Mouse (Mus musculus) cerebellum, postnatal 36 days (tissue): ENCODE data around the gene Tpx2.

Experiments used
- DNase-seq, 2 experiments: peaks; one replicate each; pipeline ENCODE4 v3.0.0; 2021 to 2022; ENCODE audit warnings: mixed read lengths in 2 of 2

Tpx2 gene

DNA sequence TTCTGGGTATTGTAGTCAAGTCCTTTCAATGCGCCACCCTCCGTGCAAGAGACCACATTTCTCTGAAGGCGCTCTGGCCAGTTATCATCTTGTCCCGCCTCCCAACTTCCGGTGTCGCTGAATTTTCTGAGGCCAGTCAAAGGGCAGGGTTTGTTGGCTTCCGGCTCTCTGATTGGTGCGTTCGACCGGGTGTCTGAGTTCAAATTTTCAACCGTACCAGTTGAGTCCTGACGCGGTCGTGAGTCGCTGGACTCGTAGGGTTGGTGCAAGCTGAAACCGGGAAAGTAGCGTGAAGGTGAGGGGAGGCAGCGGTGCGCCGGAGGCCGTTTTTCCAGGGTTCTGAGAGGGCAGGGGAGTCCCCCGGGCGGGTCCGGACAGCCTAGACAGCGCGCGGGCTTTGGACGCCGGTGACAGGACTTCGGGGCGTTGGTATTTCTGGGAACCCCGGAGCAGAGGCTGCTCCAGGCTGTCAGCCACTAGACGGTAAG, at the start of gene Tpx2:
Gene Tpx2 (plus strand): TSS at position 150 of the 488 bp plus-strand sequence.
- DNase-seq, result peak; percentile 97 to 99

DNA sequence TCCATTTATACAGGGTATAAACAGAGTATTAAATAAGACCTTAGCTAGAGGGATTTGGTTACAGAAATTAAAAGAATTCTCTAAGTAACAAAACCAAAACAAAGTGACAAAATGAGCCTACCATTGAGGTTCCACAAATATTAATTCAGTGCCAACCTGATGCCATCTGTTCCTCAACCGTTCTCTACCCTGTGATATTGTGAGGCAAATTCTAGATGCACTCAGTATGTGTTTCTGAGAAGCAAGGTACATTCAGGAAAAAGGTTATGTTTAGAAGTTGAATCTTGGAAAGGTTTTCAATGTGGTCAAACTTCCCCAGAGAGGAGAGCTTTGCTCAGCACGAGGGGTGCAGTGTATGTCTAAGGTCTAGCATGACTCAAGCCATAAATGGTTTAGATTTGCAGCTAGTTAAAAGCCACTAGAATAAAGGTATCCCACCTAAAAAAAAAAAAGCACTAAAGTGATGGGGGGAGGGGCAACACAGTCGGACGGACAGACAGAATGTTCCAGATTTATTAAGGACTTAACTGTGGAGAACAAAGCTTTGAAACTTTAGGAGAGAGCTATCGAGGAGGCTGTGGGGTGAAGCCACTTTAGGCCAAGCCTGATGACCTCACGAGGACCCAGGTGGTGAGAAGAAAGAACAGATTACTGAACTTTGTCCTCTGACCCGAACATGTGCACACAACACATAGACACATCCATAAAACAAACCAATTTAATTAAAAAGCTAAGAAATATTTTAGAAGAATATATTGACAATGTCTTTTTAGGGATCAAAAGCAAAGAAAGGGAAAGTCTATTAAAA, 47.6 kb upstream of the Tpx2 start:
- peak in 1 of 2 experiments; percentile 60 for DNase-seq

DNA sequence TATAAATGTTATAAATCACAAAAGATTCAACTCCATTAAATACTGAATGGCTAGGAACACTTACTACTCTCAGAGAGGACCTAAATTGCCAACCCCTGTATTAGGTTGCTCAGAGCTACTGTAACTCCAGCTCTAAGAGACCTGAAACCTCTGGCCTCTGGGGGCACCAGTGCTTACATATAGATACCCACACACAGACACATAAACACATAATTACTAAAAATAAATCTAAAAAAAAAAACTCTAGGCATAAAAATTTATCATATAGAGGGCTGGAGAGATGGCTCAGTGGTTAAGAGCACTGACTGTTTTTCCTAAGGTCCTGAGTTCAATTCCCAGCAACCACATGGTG, 47.0 kb upstream of the Tpx2 start:
- no peak for DNase-seq

DNA sequence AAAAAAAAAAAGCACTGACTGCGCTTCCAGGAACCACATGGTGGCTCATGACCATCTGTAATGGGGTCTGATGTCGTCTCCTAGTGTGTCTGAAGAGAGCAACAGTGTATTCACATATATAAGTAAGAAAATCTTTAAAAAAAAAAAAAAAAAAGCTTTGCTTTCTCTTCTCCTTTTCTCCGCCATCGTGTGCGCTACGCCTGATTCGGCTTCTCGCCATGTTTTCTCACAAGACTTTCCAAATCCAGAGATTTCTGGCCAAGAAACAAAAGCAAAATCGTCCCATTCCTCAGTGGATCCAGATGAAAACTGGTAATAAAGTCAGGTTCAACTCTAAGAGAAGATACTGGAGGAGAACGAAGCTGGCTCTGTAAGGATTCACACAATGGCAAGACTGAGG, 45.5 kb upstream of the Tpx2 start:
- DNase-seq, result no peak

DNA sequence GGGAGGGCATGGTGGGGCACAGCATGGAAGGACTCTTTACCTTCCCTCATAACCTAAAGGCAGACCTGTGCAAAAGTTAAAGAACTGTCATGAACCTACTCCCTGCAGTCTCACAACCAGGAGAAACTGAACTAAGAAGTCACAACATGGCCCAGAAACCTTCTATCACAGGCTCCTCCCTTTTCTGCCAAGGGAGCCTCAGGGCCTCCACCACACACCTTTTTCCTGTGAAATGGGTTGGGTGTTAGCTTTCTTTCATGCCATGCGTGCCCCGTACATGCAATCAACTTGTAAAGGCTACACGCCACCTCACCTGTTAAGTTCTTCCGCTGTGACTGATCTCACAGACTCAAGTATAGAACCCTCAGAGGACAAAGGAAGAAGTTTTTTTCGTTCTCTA, 44.7 kb upstream of the Tpx2 start:
- DNase-seq, result no peak

DNA sequence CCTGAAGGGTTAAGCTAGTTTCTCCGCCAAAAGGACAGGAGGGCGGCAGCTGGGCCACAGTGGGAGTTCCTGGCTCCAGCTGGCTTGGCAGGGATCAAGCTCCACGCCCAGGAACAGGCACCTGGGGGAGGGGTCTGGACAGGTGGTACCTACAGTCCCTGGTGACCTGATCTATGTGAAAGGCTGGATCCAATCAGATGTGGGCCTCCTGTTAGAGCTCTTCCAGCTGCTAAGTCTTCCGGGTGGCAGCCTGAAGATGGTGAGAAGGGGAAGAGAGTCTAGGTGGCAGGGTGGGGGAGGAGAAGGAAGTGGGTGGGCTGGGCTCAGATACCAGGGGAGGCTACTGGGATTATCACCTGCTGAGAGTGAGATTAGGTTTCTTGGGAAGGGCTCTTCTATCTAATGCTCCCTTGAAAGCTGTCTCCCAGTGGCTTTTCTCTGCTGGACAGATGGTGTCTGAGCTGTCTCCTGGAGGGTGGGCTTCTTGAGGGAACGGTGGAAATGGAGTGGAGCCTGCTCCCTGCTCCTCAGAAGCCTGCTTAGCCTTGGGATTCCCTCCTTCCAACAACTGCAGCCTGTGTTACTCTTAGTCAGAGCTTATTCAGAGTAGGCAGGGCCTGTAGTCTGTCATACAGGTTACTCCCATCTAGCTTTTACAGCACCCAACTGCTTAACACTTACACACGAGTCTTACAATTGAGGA, 43.2 kb upstream of the Tpx2 start:
- peak; percentile 91 to 95 for DNase-seq

DNA sequence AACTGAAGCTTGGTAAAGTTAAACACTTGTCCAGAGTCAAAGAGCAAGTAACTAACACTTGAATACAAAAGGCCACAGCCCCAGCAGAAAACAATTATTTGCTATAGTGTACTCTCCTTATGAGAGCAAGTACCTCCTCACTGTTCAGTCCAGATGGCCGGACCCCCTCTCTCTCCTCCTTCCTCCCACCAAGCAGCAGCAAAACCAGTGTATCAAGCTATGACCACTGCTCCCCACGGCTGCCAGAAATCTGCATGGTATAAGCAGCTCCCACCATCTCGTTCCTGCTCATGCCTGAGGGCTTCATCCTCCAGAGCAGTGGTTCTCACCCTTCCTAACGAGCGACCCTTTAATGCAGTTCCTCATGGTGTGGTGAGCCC, 42.7 kb upstream of the Tpx2 start:
- no peak for DNase-seq

DNA sequence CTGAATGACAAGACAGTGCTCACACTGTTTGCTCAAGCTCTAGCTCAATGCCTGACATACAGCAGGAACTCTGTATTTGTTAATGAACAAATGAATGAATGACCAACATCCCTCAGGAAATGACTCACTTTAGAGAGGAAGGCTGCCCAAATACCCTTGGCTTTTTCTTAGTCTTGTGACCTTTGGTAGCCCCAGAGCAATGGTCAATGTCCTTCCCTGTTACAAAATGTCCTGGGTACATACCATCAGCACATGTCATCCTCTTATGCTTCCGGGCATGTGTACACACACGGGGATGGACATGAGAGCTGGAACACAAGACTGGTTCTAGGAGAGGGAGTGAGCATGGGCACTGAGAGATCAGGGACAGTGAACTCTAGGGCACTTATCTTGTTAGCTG, 41.7 kb upstream of the Tpx2 start:
- DNase-seq, result no peak

DNA sequence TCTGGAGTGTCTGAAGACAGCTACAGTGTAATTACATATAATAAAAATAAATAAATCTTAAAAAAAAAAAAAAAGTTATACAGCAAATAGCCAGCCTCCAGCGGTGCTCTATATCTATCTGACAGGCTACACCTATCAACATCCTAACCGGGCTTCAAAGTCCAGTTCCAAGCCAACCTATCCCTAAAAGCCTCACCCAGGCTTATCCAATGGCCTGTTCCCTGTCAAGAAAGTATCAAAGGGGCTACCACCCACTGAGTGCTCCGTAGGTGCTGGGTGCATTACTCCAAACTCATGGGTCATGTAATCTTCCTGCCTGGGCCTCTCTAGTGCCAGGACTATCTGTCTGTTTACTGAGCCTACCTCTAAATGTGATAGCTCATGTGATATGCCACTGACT, 39.6 kb upstream of the Tpx2 start:
- no peak for DNase-seq

DNA sequence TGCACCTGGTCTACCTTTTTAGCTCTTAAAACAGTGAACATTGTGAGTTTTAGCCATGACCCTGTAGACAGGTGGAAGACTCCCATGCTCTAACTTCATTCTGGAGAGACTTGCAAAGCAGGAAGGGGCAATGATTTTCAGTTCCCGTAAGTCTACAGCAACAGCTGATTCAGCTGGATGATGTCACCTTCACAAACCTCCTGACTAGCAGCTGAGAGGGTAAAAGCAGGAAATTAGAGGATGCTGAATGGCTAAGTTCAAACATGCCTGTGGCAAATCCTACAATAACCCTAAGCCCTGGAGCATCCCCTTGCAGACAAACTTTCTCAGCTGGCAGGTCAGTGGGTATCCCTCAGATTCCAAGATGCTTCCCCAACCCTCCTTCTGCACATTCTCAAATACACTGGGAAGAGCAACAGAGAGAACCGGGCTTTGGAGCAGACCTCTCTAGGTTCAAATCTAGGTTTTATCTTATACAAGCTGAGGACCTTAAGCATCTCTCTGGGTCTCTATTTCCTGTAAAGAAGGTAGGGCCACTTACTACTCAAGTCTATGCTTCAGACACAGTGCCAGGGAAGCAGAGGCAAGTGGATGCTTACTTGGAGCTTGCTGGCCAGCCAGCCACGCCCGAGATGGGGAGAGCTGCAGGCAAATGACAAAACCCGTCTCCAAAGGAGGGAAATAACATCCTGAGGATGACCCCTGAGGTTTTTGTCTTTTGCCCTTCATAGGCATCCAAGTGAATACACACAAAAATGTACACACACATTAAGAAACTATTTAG, 37.4 kb upstream of the Tpx2 start:
- no peak for DNase-seq

DNA sequence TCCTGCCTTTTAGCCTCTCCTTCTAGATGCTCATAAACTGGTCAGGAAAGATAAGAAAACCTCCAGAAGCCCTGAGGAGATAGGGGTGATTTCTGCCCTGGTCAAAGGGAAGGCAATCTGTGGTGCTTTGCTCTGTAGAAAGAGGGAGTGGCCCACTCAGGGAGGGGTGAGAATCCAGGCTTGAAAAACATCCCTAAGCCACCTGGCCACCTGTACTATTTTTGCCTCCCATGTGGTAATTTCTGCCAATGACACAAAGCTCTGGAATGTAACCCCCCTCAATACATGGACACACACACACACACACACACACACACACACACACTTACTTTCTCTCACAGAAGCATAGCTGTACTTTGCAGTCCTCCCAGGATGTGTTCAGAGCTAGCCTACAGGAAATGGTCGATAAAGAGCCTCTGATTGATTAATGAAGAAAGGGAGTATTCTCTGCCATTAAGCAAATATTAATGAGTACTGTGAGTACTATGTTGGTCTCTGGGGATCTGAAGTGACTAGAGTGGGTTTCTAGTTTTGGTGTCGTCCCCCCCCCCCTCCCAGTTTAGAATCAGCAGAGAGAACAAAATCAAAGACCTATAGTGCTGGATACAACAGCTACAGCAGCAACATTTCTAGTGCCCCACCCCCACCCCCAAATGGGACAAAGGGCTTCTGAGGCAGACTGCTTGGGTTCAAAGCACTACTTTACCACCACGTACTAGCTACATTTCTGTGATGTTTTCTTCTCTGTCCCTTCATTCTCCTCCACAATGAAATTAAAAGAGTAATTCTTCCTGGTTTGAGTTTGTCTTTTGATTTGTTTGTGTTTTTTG, 36.2 kb upstream of the Tpx2 start:
- DNase-seq, result no peak

DNA sequence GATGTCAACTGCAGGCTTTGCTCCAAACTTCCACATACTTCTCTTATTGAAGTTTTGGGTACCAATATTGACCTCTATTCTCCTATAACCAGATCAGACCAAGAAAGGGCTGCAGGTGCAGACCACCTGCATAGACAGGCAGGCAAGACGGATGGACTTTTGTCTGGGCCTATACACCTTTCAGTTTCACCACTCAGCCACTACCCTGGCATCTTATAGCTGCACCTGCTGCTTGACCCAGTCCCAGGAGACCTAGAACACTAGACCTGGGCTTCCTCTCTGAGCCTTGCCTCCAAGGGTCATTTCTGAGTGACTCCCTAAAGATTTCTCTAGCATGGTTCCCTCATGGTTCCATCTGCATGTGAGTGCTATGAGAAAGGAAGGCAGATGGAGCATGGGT, 34.5 kb upstream of the Tpx2 start:
- peak in 1 of 2 experiments; percentile 6 for DNase-seq

DNA sequence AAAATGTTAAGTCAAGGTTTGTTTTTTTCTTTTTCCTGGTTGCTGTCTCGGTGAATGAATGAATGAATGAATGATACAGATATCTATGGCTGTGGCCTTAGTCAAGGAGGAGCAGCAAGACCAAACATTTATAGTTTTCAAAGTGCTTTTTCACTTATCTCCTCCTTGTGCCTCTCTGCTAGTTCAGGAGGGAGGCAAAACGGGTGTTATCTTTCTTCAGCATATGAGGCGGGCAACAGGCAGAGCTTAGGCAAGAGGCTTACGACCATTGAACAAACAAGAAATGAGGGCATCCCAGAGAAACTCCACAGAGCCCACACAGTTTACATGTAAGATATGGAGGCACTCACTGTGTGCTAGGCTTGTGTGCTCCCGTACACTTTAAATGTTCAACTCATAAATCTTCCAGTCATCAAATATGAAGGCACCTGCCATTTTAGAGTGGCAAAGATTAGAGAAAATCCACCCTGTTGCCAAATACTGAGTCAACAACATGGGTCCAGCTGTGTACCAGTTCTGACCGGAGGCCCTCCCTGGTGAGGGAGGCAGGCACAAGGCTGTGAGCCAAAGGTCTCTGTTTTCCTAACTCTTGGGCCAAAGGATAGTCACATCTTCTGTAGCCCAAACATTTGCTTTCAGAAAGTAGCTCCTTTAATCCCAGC, 33.4 kb upstream of the Tpx2 start:
- peak in 1 of 2 experiments; percentile 52 for DNase-seq

DNA sequence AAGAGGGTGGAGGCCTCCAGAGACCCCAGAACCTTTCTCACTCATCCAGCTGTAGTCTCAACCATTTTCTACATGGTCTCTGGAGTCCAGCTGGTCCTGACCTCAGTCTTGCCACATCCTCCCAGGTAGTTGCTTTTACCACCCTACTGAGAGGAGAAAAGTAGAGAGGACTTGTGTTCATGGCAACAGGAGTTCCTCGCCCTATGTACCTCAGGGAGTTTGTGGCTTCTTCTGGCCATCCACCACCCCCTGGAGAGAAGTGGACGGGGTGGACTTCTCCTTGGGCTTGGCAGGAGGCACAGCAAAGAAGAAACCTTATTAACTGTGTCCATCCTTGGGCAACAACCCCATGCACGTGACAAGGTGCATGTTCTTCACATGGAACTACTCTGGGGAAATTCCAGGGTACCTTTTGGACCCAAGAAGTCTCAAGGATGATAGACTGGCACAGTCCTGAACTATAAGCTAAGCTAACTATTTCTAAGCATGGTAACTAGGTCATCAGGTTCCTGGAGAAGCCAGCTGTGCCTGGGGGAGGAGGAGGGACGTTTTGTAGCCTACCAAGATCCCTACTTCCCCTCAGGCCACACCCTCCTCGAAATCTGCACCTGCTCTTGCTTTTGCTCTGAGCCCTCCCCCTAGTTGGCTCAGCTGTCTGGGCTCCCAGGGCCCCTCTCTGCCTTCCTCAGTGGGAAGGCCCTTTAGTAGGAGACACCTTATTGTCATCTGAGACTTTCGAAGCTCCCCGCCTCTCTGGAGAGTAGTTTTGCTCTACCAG, 31.7 kb upstream of the Tpx2 start:
- peak in 1 of 2 experiments; percentile 21 for DNase-seq

DNA sequence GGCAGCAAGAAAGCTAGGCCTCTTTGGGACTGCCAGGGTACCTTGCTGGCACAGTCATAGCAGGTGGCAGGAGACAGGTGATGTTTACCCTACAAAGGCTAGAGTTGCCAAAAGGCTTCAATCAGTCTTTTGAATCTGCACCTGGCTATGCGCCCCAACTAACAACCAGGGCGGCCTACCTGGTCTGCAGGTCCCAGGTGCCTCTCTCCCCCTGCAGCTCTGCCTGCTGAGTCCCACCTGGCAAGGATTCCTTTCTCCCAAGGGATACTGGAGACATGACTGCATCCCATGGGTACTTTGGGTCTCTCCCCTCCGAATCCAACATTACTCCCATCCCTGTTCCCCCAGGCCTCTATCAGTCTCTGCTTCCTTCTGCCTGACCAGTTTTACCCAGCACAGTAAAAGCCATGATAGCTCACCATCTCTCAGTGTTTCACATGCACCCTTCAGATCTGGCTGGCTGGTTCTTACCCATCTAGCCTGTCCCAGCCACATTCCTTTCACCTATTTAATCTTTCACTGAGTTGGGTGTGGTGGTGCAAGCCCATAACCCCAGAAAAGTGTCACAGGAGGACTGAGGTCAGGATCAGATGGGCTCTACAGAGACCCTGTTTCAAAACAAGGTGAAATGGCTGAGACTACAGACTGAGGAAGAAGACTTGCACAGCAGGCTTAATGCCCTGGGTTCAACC, 31.0 kb upstream of the Tpx2 start:
- peak in 1 of 2 experiments; percentile 39 for DNase-seq

DNA sequence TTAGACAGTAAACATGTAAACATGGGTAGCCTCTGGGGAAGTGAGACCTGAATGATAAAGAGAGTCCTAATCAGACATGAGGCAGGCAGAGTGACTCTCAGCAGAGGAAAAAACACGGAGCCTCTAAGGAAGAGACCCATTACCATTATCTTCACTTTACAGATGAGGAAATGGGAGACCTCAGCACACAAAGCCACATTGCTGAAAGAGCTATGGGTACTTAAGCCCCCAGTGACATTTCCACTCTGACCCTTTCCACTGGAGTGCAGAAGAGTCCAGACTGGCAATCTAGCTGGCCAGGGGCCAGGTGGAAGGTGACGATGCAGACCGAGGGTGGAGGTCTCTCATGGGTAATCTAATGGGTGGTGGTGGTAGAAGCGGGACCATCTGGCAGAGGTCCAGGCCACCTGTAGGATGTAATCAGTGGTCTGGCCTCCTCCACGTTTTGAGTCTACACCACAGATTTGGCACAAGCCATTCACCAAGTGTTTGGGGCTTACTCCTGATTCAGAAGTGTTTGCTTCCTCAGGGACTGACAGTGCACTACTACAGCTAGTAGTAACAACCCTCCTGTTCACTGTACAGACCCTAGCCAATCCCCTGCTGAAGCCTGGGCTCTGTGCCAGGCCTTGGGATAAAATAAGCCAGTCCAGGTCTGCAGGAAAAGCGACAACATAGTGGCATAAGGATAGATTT, 30.0 kb upstream of the Tpx2 start:
- DNase-seq, result peak; percentile 91

DNA sequence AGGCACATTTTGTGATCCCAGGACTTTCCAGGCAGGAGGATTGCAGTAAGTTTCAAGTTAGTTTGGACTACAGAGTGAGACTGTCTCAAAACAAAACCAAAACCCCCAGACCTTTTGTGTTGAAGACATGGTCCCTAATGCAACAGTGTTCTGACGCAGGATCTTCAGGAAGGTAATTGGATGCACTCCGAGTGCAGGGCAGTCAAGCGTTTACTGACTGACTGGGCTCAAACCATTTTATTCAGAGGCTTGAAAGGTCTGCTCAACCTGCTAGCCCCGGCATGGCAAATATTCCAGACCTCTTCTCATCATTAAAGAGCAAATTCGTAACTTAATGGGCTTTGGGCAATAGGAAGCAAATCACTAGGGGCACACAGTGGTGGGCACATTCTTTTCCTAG, 29.1 kb upstream of the Tpx2 start:
- DNase-seq, result no peak

DNA sequence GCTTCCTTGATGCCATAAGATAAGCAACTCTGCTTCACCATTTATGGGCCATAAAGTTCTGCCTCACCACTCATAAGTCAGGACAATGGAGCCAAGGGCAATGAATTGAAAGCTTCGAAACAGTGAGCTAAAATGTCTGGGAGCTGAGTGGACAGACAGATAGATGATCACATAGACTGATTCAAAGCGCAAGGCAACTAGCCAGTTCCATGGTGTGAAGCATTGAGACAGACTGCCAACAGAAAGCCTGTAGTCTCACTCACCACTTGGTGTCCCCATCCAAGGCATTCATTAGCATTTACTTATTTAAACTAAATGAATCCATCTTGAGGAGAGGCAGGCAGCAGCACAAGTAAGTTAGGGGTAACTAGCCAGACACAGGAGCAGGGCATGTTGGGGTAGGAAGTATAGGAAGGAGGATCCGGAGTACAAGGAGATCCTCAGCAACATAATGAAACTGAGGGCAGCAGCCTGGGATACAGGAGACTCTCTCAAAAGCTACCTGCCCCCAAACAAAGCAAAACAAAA, 28.6 kb upstream of the Tpx2 start:
- no peak for DNase-seq

DNA sequence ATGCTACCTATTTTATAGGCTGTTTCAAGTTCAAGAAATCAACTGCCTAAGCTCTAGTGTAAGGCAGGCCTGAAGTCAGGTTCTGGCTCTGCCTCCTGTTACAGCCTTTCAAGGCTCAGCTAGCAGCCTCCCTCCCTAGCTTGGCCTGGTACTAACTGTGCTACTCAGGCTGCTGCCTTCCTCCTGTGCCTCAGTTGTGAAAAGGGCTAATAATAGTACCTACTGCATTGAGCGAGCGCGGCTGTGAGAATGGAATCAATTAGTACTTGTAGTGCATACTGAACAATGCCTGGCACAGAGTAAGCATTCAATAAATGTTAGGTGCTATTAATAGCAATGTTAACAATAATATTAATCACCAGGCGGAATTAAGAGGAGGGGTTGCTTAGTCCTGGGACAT, 27.8 kb upstream of the Tpx2 start:
- DNase-seq, result no peak

DNA sequence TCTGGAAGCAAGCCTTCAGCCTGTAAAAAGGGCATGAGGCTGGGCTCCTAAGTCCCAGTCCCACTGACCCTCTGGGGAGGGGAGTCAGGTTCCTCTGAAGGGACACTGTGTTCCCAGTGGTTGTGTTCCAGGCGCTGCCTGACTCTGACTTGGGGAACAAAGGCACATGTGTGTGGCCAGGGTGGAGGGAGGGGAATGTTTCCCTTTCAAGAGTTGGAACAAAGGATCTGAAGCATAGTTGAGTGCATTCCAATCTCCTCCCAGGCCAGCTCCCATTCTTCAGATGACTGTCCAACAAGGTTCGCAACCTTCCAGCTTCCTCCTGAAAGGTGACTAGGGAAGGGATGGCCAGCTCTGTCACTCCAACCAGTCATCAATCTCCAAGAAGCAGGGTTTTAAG, 27.4 kb upstream of the Tpx2 start:
- DNase-seq, result peak in 1 of 2 experiments; percentile 17
